Mouse (Mus musculus): ENCODE results near the gene Cbll1.

DNA sequence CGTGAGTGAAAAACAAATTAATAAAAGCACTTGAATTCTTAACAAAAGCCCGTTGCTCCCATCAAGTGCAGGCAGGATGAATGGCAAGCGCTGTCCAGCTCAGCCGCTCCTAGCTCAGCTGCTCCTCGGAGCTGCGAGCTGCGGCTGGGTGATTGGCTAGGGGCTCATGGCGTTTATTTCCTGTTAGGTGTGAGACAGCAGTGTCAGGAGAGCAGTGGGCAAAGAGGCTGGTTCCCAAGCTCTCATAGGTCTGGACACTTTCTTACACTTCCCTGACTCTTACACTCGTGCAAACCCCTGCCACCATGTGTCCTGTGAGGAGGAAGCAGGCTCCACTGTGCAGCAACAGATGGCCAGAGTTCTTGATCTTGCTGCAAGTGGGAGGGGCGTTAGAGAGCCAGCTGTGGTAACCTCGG, 55.3 kb downstream of the Cbll1 start:
- TF ChIP-seq POLR2AphosphoS2 (IDR thresholded peaks at IDR 0.05; ENCODE audit: low read length) (no peak), POLR2A (IDR thresholded peaks at IDR 0.05; ENCODE audit: control insufficient read depth in 1 of 2, insufficient read depth in 1 of 2, low read depth in 1 of 2, low read length in 2 of 2, poor library complexity in 1 of 2) (no peak), MAX (IDR thresholded peaks at IDR 0.05; ENCODE audit: low read length) (no peak), BHLHE40 (IDR thresholded peaks at IDR 0.05; ENCODE audit: borderline replicate concordance, low read depth, low read length) (no peak), TBP (IDR thresholded peaks at IDR 0.05; ENCODE audit: low read depth, low read length) (no peak), CTCF (IDR thresholded peaks at IDR 0.05 in 2 of 3, conservative IDR thresholded peaks at IDR 0.05 in 1 of 3; ENCODE audit: control insufficient read depth in 1 of 3, insufficient read depth in 1 of 3, low read depth in 2 of 3, low read length in 3 of 3, poor library complexity in 1 of 3, severe bottlenecking in 1 of 3) (no peak), USF1 (IDR thresholded peaks at IDR 0.05; ENCODE audit: low read depth, low read length) (no peak), GATA1 (IDR thresholded peaks at IDR 0.05; ENCODE audit: low read depth, low read length) (no peak)

All from MEL (cell line).